Mouse (Mus musculus) brain, embryonic 14.5 days (tissue): ENCODE data around the gene AU021092.

Experiments
- CTCF ChIP-seq: fragments of 200-500 bp; IDR thresholded peaks from 2 replicates; pipeline ENCODE4 v1.5.1; 2012; ENCODE audit warnings: inconsistent platforms, mild to moderate bottlenecking, moderate library complexity, borderline replicate concordance; ENCODE audit not compliant: insufficient read depth, insufficient read length; ENCODE audit errors: extremely low read depth
- POLR2A ChIP-seq: fragments of 200-500 bp; IDR thresholded peaks from 2 replicates; pipeline ENCODE4 v1.6.1; 2012; ENCODE audit warnings: mild to moderate bottlenecking, inconsistent platforms, borderline replicate concordance; ENCODE audit not compliant: poor library complexity, insufficient read depth, insufficient read length, severe bottlenecking; ENCODE audit errors: extremely low read depth

DNA sequence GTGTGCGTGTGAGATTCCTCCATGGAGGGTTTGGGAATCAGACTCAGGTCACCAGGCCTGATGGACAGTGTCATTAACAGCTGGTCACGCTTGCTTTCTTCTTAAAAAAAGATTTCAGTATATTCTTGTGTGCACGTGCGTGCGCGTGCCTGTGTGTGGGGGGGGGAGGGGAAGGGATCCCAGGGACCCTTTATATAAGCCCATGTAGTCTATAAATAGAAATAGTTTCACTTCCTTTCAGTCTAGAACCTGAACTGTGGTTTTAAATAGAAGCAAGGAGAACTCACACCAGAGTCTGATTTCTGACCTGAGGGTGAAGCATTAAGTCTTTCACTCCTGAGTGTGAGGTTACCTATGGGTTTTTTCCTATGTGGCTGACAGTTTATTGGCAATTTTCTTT lies 57.8 kb downstream of the AU021092 start:
- TF ChIP-seq POLR2A (no peak), CTCF (no peak)
